Mouse (Mus musculus) neutrophil, adult 5-6 weeks (primary cell): ENCODE data around the gene Hmg20a. TPM values are rescaled to one million over a fixed set of nuclear protein-coding genes. Genes with fewer than 3 reads are reported as not detected.

Source experiments
- ATAC-seq: fragments of 151-379, 151-347 bp; 2 replicates; pipeline ENCODE4 v1.8.0; 2017; ENCODE audit warnings: mild to moderate bottlenecking, moderate TSS enrichment; ENCODE audit not compliant: insufficient number of reproducible peaks, poor library complexity, low FRiP score, severe bottlenecking; ENCODE audit errors: extremely low read depth
- total RNA-seq: library from RNA; stranded (forward); fragments of 200-1000 nt; gene quantifications from 2 replicates; pipeline ENCODE4 v1.2.3, GENCODE M21; 2017

The Hmg20a gene
- 40.5 TPM in 2 replicates for total RNA-seq

DNA sequence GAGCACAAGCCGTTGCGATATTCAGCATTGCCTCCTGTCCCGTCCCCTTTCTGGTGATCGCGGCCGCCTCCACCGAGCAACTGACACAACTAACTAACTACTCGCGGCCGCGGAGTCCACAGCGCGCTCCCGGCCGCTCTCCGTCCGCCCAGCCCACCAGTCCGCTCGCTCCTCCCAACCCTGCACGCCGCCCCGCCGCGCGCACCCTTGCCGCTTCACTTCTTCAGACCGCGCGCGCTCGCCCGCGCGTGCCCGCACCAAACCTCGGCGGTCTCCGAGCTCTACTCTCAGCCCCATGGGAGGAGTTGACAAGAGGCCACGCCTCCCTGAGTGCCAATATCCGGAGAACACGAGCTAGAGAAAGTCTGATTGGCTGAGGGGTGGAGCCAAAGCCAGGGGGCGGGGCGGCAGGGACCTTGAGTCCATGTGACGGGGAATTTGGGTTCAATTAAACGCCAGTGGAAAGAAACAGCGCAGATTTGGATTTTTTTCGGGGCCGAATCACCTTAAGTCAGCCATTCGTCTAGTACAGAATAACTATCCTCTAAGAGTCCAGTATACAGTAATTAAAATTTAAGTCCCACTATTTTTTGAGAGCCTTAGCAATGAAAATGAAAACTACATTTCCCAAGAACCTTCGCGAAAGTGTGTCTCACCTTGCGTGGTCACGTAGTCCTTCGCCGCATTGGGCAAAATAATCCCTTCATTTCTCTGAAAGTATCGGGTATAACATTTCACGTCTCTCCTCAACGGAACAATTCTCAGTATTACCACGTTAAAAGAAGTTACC lies at the start of gene Hmg20a, which contains the start of gene Peak1:
TSS of gene Hmg20a (plus strand) at position 662 of the 790 bp plus-strand sequence.
TSS of gene Peak1 (minus strand) at position 120 of the 790 bp plus-strand sequence.
- ATAC-seq: peak; percentile 89

DNA sequence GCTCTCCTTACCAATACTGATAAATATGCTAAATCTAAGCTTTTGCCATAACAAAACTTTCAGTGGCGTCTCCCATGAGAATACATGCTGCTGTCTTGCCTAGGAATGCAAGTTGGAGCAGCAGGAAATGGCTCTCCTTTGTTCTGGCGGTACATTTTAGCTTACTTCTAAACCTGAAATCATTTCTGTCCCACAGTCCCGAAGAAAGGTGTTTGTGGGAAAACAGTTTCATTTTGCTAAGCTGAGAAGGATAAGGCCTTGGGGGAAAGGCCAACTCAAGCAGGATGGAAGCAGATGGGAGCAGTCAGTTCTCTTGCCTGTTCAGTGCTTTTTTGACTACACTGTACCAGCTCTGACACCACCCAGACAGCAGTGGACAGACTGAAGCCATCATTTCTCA lies 49.6 kb upstream of the Hmg20a start:
- no peak for ATAC-seq

DNA sequence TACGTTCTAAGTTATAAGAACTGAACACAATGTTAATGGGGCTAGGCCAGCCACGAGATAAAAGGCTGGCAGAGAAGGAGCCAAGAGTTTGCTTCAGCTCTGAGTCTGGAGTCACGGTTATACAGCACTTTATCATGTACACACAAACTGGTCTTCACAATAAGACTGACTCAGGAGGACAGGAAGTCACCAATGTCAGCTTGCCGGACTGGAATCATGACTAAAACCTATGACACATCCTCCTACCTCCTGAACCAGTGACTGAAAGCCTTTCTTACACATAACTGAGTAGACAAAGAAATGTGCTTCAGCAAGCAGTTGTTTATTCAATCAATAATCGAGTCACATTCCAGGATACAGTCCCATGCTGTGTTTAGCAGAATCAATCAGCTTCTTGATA lies 47.7 kb upstream of the Hmg20a start:
- ATAC-seq: no peak

DNA sequence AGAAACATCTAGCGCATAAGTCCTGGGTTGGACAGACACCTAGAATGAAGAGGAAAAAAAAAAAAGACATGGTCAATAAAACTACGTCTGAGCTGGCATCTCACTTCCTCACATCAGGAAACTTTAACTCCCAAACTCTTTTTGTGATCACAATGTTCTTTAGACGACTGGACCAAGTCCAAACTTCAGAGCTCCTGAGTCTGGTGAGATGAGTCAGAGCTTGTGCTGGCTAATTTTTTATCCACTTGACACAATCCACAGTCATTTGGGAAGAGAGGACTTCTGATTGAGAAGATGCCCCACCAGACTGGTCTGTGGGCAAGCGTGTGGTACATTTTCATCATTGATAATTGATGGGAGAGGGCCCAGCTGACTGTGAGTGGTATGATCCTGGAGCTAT lies 44.0 kb upstream of the Hmg20a start:
- ATAC-seq: no peak

DNA sequence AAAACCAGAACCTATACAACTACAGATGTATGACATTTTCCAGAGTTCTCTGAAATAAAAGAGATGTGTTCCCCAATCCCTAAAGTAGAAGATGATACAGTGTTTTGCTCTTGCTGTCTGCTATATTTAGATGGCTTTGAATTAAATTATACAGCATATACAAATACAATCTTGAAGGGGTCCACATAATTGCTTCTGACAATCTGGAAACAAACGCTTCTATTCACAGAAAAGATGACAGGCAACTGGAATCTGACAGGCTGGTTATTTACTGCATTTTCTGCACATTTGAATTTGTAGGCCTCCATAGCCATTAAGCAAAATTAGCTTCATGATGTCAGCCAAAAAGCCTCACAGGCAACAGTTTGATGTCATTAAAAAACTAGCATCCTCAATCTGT lies 35.6 kb upstream of the Hmg20a start:
- ATAC-seq: no peak

DNA sequence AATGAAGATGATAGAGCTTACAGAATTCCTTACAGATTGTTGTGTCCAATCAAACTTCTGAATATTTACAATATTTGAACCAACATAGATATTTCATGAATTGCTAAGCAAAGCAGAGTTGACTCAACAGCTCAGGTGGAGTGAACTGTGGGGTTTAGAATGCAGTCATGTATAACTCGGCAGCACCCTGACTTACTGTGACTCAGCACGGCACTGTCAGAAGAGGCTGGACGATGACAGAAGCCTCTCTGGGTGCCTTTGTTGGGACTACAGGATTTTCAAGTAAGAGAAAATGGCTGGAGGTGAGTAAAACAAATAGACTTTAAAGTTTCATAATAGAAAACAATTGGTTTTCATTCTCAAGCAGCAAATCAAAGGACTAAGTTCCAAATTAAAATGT lies 25.6 kb upstream of the Hmg20a start:
- ATAC-seq: no peak

DNA sequence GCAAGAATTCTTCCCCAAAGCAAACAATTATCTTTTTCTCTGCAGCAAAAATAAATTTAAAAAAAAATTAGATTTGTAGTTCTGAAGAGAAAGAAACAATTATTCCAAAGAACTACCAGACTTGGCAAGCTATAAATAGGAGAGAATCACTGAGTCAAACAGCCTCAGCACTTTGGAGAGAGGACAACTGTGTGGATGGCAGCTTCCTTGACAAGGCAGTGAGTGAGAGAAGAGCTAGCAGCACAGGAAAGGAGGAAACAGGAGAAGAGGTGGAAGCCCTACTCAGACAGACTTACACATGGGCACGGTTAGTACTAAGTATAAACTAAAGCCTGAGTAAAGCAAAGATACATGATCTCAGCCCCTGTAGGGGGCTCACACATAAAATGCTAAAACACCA lies 22.1 kb upstream of the Hmg20a start:
- ATAC-seq: no peak

DNA sequence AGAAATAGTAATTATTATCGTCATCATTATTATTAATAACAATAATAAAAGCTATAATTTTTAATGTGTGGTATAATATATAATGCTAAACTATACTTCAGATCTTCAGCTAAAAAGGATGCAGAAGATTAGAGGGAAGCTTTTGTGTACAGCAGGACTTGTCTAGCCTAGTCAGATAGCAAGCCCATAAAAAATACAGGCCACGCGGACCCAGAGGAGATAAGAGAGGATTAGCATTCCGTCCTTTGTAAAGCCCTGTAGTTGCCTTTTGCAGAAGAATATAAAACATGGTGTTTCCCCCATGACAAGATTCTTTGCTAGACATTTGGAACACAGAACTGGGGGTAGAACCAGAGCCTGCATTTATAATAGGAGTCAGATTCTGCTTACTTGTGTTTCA lies 13.8 kb upstream of the Hmg20a start:
- ATAC-seq: no peak

DNA sequence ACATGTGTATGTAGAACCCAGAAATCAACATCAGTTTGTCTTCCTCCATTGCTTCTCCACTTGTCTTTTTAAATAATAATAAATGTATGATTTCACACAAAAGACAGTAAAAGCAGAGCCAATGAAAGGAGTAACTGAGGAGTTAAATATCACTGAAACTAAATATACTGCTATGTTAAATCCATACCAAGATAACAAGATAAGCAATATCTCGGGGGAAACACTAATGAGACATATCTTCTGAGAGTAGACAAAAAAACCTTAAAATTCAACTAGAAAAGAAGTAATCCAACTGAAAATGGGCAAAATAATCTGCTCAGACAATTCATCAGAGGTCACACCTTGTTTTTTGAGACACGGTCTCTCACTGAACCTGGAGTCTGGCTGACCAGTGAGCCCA lies 8.5 kb upstream of the Hmg20a start:
- ATAC-seq: no peak

DNA sequence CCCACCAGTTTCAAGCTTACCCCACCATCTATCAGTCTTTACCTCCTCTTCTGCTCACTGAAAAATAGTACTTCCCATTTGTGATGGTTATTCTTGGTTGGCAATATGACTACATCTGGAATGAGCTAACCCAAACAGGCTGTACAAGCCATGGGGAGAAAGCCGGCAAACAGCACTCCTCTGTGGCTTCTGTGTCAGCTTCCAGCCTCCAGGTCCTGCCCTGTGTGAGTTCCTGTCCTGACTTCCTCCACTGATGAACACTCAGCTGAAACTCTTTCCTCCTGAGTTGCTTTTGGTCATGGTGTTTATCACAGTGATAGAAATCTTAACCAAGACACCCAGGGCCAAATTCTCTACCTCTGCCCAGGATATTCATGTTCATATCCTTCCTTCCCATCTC lies 5.7 kb upstream of the Hmg20a start:
- no peak for ATAC-seq

DNA sequence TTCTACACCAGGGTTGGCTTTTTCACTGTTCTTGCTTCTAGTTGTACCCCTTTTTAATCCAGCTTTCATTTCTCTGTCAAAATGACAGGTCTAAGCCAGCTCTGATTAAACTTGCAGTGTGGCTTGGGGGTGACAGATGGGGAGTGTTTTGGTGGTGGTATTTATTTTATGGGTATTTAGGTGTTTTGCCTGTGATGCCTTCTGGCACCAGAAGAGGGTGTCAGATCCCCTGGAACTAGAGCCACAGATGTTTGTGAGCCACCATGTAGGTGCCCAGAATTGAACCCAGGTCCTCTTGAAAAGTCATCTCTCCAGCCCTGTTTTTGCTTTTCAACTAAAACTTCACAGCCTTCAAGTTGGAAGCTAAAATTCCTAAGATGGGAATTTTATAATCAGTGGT lies 4.1 kb upstream of the Hmg20a start:
- ATAC-seq: no peak

DNA sequence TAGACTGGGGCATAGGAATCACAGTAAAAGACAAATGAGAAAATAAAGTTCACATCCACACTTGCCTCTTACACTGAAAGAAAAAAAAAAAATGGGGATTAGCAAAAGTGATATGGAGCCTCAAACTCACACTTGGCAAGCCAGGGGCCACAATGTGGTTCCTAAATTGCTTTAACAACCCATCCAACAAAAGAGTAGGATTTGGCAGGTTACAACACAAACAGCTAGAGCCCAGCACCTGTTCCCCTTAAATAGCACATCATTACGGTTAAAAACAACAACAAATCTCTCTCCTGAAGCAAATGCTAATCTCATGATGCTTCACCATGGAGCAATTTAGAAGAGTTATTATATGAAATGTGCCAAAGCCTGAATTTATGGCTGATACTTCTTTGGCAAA lies 3.0 kb upstream of the Hmg20a start:
- ATAC-seq: no peak

DNA sequence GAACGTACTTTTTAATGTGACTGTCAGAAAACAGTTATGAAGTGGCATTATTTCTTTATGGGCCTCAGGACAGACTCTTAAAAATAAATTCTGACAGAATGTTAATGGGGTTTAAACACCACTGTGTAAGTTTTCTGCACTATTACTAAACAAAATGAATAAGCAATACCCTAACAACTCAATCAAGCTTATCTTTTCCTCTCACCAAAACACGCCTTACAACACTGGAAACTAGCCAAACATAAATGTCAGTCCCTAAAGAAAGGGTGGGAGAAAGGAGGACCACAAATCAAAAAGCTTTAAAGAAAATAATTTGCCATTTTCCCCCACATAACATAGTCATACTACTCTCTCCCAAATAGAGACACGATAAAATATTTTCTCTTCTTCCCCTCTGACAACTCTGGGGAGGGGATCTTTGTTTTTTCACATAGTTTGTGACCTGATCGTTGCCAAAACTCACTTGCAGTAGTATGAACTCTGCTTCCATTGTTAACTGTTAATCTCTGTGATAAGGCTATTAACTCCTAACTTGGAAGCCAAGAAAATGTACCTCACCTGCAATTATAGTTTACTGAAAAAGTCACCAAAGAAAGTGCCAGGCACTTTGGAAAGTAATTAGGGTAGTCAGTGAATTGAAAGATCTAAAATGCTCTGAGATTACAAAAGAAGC lies 2.3 kb upstream of the Hmg20a start:
- ATAC-seq: no peak

DNA sequence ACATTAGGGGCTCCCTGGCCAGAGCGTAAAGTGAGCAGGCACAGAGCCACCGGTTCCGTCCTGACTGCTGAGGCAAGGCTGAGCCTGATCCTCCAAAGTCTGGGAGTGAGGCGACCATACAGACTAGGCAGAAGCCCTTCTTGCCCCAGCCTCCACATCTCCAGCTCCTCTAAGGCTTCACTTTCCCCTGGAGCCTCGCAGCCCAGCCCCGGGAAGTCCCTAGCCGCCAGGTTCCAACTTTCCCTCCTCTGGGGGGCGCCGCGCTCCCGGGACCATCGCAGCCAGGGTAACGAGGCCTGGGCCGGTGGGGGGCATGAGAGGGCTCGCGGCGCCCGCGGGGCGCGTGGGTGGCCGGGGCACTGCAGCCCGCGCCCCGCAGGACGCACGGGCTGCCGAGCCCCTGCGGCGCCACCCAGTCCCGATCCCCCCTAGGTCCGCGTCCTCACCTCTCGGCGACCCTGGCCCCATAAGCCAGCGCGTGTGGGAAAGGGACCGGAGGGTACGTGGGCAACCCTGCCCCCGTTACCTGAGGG lies 928 bp upstream of the Hmg20a start:
- ATAC-seq: 0 out of 2 replicates have a peak, but pooled peaks have one; percentile 5

DNA sequence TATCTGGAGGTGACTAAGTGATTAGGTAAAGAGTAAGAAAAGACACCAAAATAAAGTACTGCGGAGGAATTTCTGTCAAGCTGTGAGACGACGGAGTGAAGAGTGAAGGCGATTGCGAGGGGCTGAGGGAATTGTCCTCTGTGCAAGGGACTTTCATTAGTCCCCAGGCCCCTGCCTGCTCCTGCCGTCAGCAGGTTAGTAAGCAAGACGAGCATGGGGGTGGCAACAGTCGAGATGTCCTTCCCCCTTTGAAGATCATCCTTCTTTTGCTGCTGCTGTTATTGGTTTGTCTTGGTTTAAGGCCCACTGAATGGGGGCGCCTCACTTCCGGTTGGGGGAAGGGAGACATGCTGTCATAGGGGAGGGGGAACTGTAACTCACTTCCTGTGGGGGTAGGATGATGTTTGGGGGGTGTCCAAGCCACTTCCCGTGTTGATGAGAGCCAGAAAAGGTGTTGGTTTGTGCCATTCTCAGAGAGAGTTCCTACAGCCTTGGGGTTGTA lies 380 bp downstream of the Hmg20a start:
- peak; percentile 67 for ATAC-seq

DNA sequence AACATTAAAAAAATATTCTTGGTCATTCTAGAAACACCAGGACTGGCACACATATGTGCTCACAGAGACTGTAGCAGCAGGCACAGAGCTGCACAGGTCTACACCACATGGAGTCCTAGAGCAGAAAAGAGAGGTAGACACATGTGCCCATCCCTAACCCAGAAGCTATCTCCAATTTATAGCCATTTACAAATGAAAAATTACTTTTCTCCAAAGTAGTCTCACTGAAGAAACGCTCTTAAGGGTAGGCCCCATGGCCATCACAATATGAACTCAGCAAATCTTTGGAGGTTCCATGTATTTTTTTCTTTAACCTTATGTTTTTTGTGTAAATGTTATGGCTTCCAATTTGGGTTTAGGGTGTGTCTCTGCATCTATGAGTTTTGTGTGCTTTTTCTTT lies 1.8 kb downstream of the Hmg20a start:
- no peak for ATAC-seq

DNA sequence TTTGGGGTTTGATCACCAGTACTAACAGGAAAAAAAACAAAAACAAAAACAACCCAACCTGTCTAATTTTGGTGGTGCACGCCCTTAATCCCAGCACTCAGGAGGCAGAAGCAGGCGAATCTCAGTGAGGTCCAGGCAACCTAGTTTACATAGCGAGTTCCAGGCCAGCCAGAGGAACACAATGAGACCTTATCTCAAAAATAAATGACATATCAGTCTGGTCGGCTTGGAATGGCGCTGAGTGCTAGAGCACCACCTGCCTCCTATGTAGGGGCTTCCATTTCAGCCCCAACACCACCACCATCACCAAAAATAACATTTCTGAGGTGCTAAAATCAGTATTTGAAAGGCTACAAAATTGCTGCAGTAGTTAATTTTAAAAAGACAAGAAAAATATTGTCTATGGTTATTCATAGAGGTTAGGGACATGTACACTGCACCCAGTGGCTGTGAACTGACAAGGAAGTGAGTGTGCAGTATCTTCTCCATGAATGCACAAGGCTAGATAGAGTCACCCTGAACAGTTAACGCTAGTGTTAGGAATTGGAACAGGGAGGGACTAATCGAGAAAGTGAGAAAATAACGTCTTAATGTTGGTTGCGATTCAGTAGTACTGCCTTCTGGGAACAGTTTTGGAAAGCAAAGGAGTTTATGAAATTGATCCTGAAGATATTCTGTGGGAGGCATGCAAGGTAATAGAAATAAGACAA lies 2.6 kb downstream of the Hmg20a start:
- ATAC-seq: no peak

DNA sequence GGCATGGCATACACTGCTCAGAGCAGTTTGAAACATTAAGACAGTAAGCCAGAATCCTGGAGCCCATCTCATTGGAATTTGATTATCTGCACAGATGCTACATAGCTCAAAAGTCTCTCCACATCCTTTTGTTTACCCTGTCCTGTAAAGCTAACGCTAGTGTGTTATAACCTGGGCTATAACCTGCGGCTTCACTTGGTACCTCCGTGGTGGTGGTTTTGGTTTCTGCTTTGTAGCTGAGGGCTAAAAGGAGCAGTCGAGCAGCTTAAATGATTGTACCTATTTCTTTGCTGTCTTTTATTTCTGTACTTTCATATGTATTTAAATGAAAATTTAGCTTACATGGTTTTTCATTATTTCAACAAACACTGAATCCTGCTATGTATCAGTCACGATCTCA lies 3.6 kb downstream of the Hmg20a start:
- no peak for ATAC-seq

DNA sequence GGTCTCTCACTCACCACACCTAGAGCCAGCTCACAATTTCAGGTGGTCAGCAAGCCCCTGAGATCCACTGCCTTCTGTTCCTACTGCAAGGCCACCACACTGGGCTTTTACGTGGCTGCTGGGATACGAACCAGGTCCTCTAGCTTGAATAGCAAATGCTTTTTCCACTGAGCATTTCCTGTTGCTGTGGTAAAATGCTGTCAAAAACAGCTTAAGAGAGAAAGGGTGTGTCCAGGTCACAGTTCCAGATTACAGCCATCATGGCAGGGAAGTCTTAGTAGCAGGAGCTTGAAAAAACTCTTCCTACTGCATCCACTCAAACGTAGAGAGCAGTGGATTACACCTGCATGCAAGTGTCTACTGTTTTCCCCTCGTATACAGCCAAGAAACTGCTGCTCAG lies 6.5 kb downstream of the Hmg20a start:
- ATAC-seq: no peak
